Mouse (Mus musculus): ENCODE results near the gene Lamb3. TPM values are rescaled to one million over a fixed set of nuclear protein-coding genes. Genes with fewer than 3 reads are reported as not detected.

The Lamb3 gene
- polyA plus RNA-seq, 1 experiment from 2014 or later = 8.6 TPM

GRCm38 (mm10) chr1:193189151-193189621, 18.3 kb upstream of the Lamb3 start:
- Histone ChIP-seq H3K36me3 (no peaks in the 10 kb centered on the region), H3K4me3 (no peak overlapping the region), H3K9ac (no peak overlapping the region), H3K27me3 (no peaks in the 10 kb centered on the region), H3K9me3 (no peaks in the 10 kb centered on the region), H3K27ac (peak overlapping the region; percentile 92), H3K4me2 (peak overlapping the region; percentile 25), H3K4me1 (peaks cover 40% of the 10 kb centered on the region)
- WGBS = 7% methylated on average over 9 of the region's 9 CpGs
- ATAC-seq (ENCODE audit: insufficient number of reproducible peaks, low FRiP score, low TSS enrichment, low read depth) = peak; percentile 87

- no peaks in the 10 kb centered on the region for H3K27me3 ChIP-seq
- ATAC-seq (ENCODE audit: insufficient number of reproducible peaks, low FRiP score, low TSS enrichment, low read depth) = peak; percentile 56; the same call in 1 of the 2 replicates
- H3K9ac ChIP-seq = no peak overlapping the region
- peak overlapping the region; percentile 92 for H3K27ac ChIP-seq
- no peaks in the 10 kb centered on the region for H3K9me3 ChIP-seq
- peak overlapping the region; percentile 25; the same call in 1 of the 2 replicates for H3K4me2 ChIP-seq
- H3K4me1 ChIP-seq = peaks cover 40% of the 10 kb centered on the region
- WGBS = 35% methylated on average over 3 of the region's 3 CpGs
- no peak overlapping the region for H3K4me3 ChIP-seq
- no peaks in the 10 kb centered on the region for H3K36me3 ChIP-seq
Observed at GRCm38 (mm10) chr1:193189771-193190170, 17.7 kb upstream of the Lamb3 start.

GRCm38 (mm10) chr1:193191675-193192283, 15.7 kb upstream of the Lamb3 start:
- Histone ChIP-seq H3K9me3 (no peaks in the 10 kb centered on the region), H3K9ac (no peak overlapping the region), H3K27ac (peak overlapping the region; percentile 92), H3K36me3 (no peaks in the 10 kb centered on the region), H3K4me1 (peaks cover 45% of the 10 kb centered on the region), H3K4me3 (no peak overlapping the region), H3K4me2 (no peak overlapping the region), H3K27me3 (no peaks in the 10 kb centered on the region)
- WGBS = 79% methylated on average over 7 of the region's 7 CpGs
- ATAC-seq (ENCODE audit: insufficient number of reproducible peaks, low FRiP score, low TSS enrichment, low read depth) = no peak

GRCm38 (mm10) chr1:193194416-193195140, 12.9 kb upstream of the Lamb3 start:
- peaks cover 28% of the 10 kb centered on the region for H3K4me1 ChIP-seq
- WGBS = 51% methylated on average over 3 of the region's 3 CpGs
- no peak overlapping the region for H3K4me3 ChIP-seq
- H3K9me3 ChIP-seq = no peaks in the 10 kb centered on the region
- no peaks in the 10 kb centered on the region for H3K36me3 ChIP-seq
- H3K9ac ChIP-seq = no peak overlapping the region
- no peak overlapping the region for H3K27ac ChIP-seq
- no peaks in the 10 kb centered on the region for H3K27me3 ChIP-seq
- no peak for ATAC-seq (ENCODE audit: insufficient number of reproducible peaks, low FRiP score, low TSS enrichment, low read depth)
- no peak overlapping the region for H3K4me2 ChIP-seq

- no peak for ATAC-seq (ENCODE audit: insufficient number of reproducible peaks, low FRiP score, low TSS enrichment, low read depth)
- Histone ChIP-seq H3K27ac (no peak overlapping the region), H3K9ac (no peak overlapping the region), H3K9me3 (no peaks in the 10 kb centered on the region), H3K4me2 (no peak overlapping the region), H3K4me3 (no peak overlapping the region), H3K27me3 (no peaks in the 10 kb centered on the region), H3K4me1 (peaks cover 21% of the 10 kb centered on the region), H3K36me3 (no peaks in the 10 kb centered on the region)
- WGBS = 68% methylated on average over 3 of the region's 3 CpGs
Observed at GRCm38 (mm10) chr1:193195169-193195810, 12.2 kb upstream of the Lamb3 start.

GRCm38 (mm10) chr1:193197494-193198205, 9.8 kb upstream of the Lamb3 start:
- no peak for ATAC-seq (ENCODE audit: insufficient number of reproducible peaks, low FRiP score, low TSS enrichment, low read depth)
- H3K27ac ChIP-seq = no peak overlapping the region
- H3K4me1 ChIP-seq = peaks cover 5% of the 10 kb centered on the region; the same call in 1 of the 2 replicates
- H3K27me3 ChIP-seq = no peaks in the 10 kb centered on the region
- H3K36me3 ChIP-seq = no peaks in the 10 kb centered on the region
- no peak overlapping the region for H3K9ac ChIP-seq
- no peak overlapping the region for H3K4me2 ChIP-seq
- 84% methylated on average over 18 of the region's 18 CpGs for WGBS
- no peaks in the 10 kb centered on the region for H3K9me3 ChIP-seq
- H3K4me3 ChIP-seq = no peak overlapping the region

- Histone ChIP-seq H3K4me2 (no peak overlapping the region), H3K9ac (no peak overlapping the region), H3K4me1 (peaks cover 5% of the 10 kb centered on the region; the same call in 1 of the 2 replicates), H3K4me3 (no peak overlapping the region), H3K27me3 (no peaks in the 10 kb centered on the region), H3K9me3 (no peaks in the 10 kb centered on the region), H3K36me3 (no peaks in the 10 kb centered on the region), H3K27ac (no peak overlapping the region)
- peak; percentile 17; the same call in 1 of the 2 replicates for ATAC-seq (ENCODE audit: insufficient number of reproducible peaks, low FRiP score, low TSS enrichment, low read depth)
- WGBS = 89% methylated on average over 2 of the region's 2 CpGs
Observed at GRCm38 (mm10) chr1:193198312-193198711, 9.2 kb upstream of the Lamb3 start.

GRCm38 (mm10) chr1:193200640-193201382, 6.7 kb upstream of the Lamb3 start:
- 79% methylated on average over 8 of the region's 8 CpGs for WGBS
- Histone ChIP-seq H3K4me3 (no peak overlapping the region), H3K4me1 (no peaks in the 10 kb centered on the region), H3K9ac (no peak overlapping the region), H3K27ac (no peak overlapping the region), H3K36me3 (no peaks in the 10 kb centered on the region), H3K4me2 (no peak overlapping the region), H3K9me3 (no peaks in the 10 kb centered on the region), H3K27me3 (no peaks in the 10 kb centered on the region)
- ATAC-seq (ENCODE audit: insufficient number of reproducible peaks, low FRiP score, low TSS enrichment, low read depth) = no peak

- Histone ChIP-seq H3K27ac (no peak within 1 kb of the TSS), H3K9me3 (no peaks in the 10 kb centered on the region), H3K4me3 (no peak within 1 kb of the TSS), H3K27me3 (no peaks in the 10 kb centered on the region), H3K4me1 (no peaks in the 10 kb centered on the region), H3K9ac (no peak within 1 kb of the TSS), H3K4me2 (no peak within 1 kb of the TSS), H3K36me3 (no peaks in the 10 kb centered on the region)
- no peak for ATAC-seq (ENCODE audit: insufficient number of reproducible peaks, low FRiP score, low TSS enrichment, low read depth)
- 54% methylated on average over 5 of the region's 5 CpGs for WGBS
Observed at GRCm38 (mm10) chr1:193201383-193201778, 6.1 kb upstream of the Lamb3 start, which contains the start of gene Traf3ip3. Traf3ip3 (minus strand) TSS chr1:193201703.

GRCm38 (mm10) chr1:193203821-193204220, 3.7 kb upstream of the Lamb3 start:
- H3K36me3 ChIP-seq = no peaks in the 10 kb centered on the region
- H3K9ac ChIP-seq = no peak overlapping the region
- H3K27me3 ChIP-seq = no peaks in the 10 kb centered on the region
- 38% methylated on average over 2 of the region's 2 CpGs for WGBS
- no peak overlapping the region for H3K27ac ChIP-seq
- no peak overlapping the region for H3K4me2 ChIP-seq
- H3K9me3 ChIP-seq = no peaks in the 10 kb centered on the region
- no peaks in the 10 kb centered on the region for H3K4me1 ChIP-seq
- no peak overlapping the region for H3K4me3 ChIP-seq
- ATAC-seq (ENCODE audit: insufficient number of reproducible peaks, low FRiP score, low TSS enrichment, low read depth) = no peak

- Histone ChIP-seq H3K9me3 (no peaks in the 10 kb centered on the region), H3K27me3 (no peaks in the 10 kb centered on the region), H3K4me3 (no peak overlapping the region), H3K27ac (no peak overlapping the region), H3K4me1 (no peaks in the 10 kb centered on the region), H3K9ac (no peak overlapping the region), H3K4me2 (no peak overlapping the region), H3K36me3 (no peaks in the 10 kb centered on the region)
- WGBS = 94% methylated on average over 2 of the region's 2 CpGs
- ATAC-seq (ENCODE audit: insufficient number of reproducible peaks, low FRiP score, low TSS enrichment, low read depth) = no peak
Observed at GRCm38 (mm10) chr1:193205431-193205830, 2.1 kb upstream of the Lamb3 start.

Measured in limb, embryonic 15.5 days (tissue).